Comparison of ENCODE assay signal across 7 mouse cellular contexts in the genomic region with DNA sequence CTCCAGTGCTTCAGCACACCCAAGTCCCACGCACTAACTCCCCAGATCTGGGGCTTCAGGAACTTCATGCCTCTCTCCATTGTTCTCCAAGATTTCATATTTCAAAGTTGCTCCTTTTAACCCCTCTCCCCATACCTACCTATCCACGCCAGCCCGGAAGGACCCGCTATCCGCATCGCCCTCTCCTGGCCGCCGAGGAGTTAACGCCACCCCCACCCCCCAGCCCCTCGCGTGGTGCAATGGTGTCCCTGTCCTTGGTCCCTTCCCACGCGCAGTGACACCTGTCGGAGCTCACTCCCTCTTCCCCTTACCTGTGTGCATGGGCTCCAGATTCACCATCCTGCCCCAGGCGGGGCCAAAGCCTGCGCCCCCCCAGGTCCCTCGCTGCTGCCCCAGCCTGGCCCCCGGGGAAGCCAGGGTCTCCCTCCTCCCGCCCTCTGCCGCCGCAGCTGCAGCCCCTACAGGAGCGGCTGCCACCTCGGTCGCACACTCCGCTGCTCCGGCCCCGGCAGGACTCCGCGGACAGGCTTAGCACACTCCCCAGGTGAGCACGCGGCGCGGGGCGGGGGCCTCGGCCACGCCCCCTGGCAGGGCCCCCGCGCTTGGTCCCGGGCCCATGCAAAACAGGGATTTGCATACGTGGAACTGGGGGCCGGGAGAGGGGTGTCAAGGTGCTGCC. TPM values are rescaled to one million over a fixed set of nuclear protein-coding genes. Genes with fewer than 3 reads are reported as not detected.
A peak's percentile ranks its signal among the peaks of the same experiment; 100 is the strongest.
DNase-seq lines count a peak whose midpoint lies in the region; ATAC-seq and TF ChIP-seq lines count a peak whose summit lies in the region.

No protein-coding gene starts in this region.

- no peak for TF ChIP-seq POLR2A in limb, embryonic 14.5 days (IDR thresholded peaks at IDR 0.05; ENCODE audit: borderline replicate concordance, extremely low read depth, insufficient read depth, insufficient read length)

- peak overlapping the region; percentile 39 for H3K4me2 ChIP-seq in neural tube, embryonic 11.5 days (ENCODE audit: low read depth)
- peak overlapping the region; percentile 43 for H3K4me2 ChIP-seq in forebrain, embryonic 15.5 days (replicated peaks)
- H3K4me2 ChIP-seq in limb, embryonic 14.5 days (replicated peaks; ENCODE audit: low read depth, low read length, severe bottlenecking) = peak overlapping the region; percentile 62

- H3K27me3 ChIP-seq in neural tube, embryonic 11.5 days (ENCODE audit: control insufficient read depth, insufficient read depth, low read length) = peaks cover 24% of the 10 kb centered on the region
- H3K27me3 ChIP-seq in forebrain, embryonic 15.5 days = peaks cover 34% of the 10 kb centered on the region
- peaks cover 25% of the 10 kb centered on the region for H3K27me3 ChIP-seq in limb, embryonic 14.5 days (ENCODE audit: control insufficient read depth, insufficient read depth, low read length)

- peaks cover 10% of the 10 kb centered on the region for H3K4me1 ChIP-seq in neural tube, embryonic 11.5 days (ENCODE audit: control insufficient read depth, insufficient read depth, low read length)
- peaks cover 14% of the 10 kb centered on the region for H3K4me1 ChIP-seq in forebrain, embryonic 15.5 days
- H3K4me1 ChIP-seq in limb, embryonic 14.5 days (ENCODE audit: control insufficient read depth, insufficient read depth, low read length) = peaks cover 18% of the 10 kb centered on the region

- no peak overlapping the region for H3K27ac ChIP-seq in neural tube, embryonic 11.5 days (ENCODE audit: low read depth, low read length)
- H3K27ac ChIP-seq in forebrain, embryonic 15.5 days (replicated peaks) = no peak overlapping the region
- H3K27ac ChIP-seq in limb, embryonic 14.5 days (replicated peaks; ENCODE audit: low read depth, low read length) = no peak overlapping the region

- ATAC-seq in neural tube, embryonic 11.5 days (ENCODE audit: insufficient read depth, low FRiP score, low TSS enrichment) = no peak
- ATAC-seq in forebrain, embryonic 15.5 days (replicated peaks) = no peak
- ATAC-seq in limb, embryonic 14.5 days (ENCODE audit: low FRiP score, low read depth) = no peak
- no peak for ATAC-seq in erythroblast, adult 5-6 weeks (replicated peaks; ENCODE audit: low FRiP score, poor library complexity, severe bottlenecking)
- ATAC-seq in CD4-positive, CD25-positive, alpha-beta regulatory T cell, adult 4 months = no peak

- 2% methylated on average over 39 of the region's 41 CpGs for WGBS in neural tube, embryonic 11.5 days
- 2% methylated on average over 39 of the region's 41 CpGs for WGBS in forebrain, embryonic 15.5 days
- WGBS in limb, embryonic 14.5 days = 2% methylated on average over 33 of the region's 41 CpGs

- H3K9ac ChIP-seq in neural tube, embryonic 11.5 days (ENCODE audit: low read length) = peak overlapping the region; percentile 10; the same call in 1 of the 2 replicates
- H3K9ac ChIP-seq in forebrain, embryonic 15.5 days (replicated peaks) = peak overlapping the region; percentile 32; the same call in 1 of the 2 replicates
- peak overlapping the region; percentile 36; the same call in 1 of the 2 replicates for H3K9ac ChIP-seq in limb, embryonic 14.5 days (ENCODE audit: low read depth, low read length, severe bottlenecking)

- H3K9me3 ChIP-seq in neural tube, embryonic 11.5 days (ENCODE audit: control insufficient read depth, low read length) = no peaks in the 10 kb centered on the region
- no peaks in the 10 kb centered on the region for H3K9me3 ChIP-seq in forebrain, embryonic 15.5 days
- H3K9me3 ChIP-seq in limb, embryonic 14.5 days (ENCODE audit: control insufficient read depth, low read length) = no peaks in the 10 kb centered on the region

- DNase-seq in neural tube, embryonic 11.5 days (ENCODE audit: low spot score) = no peak
- no peak for DNase-seq in neural tube, embryonic 10.5 days (ENCODE audit: extremely low spot score, low spot score)
- DNase-seq in limb, embryonic 14.5 days (ENCODE audit: low spot score) = no peak
- DNase-seq in spleen, postnatal 36 days (ENCODE audit: low spot score in 2 of 2) = no peak

- H3K4me3 ChIP-seq in neural tube, embryonic 11.5 days (ENCODE audit: low read depth, low read length) = peak overlapping the region; percentile 25
- H3K4me3 ChIP-seq in forebrain, embryonic 15.5 days = peak overlapping the region; percentile 29
- peak overlapping the region; percentile 36 for H3K4me3 ChIP-seq in limb, embryonic 14.5 days (replicated peaks; ENCODE audit: low read length)

- H3K36me3 ChIP-seq in neural tube, embryonic 11.5 days (ENCODE audit: control insufficient read depth, insufficient read depth, low read length) = no peaks in the 10 kb centered on the region
- no peaks in the 10 kb centered on the region for H3K36me3 ChIP-seq in forebrain, embryonic 15.5 days
- no peaks in the 10 kb centered on the region for H3K36me3 ChIP-seq in limb, embryonic 14.5 days (ENCODE audit: control insufficient read depth, insufficient read depth, low read length)

RNA-seq across cellular contexts. Expression of a gene that starts 4.7 kb away (rescaled TPM):
- polyA plus RNA-seq in neural tube, embryonic 11.5 days (2014; fragmentation: Nextera tagmentation; extraction: Ambion mirVana) = not detected in 2 replicates
- polyA plus RNA-seq in forebrain, embryonic 15.5 days (2015; fragmentation: Nextera tagmentation; extraction: Ambion mirVana) = not detected in 2 replicates
- 6.5 and 6.9 TPM in 2 replicates for polyA plus RNA-seq in limb, embryonic 14.5 days (2012; rRNA removed)
- 5.2 and 7.9 TPM in 2 replicates for polyA plus RNA-seq in limb, embryonic 14.5 days (2014; fragmentation: Nextera tagmentation; extraction: Ambion mirVana)
- not detected in 2 replicates for total RNA-seq in erythroblast, adult 5-6 weeks (2015; ENCODE audit: low replicate concordance)
- not detected in 2 replicates for total RNA-seq in erythroblast, adult 5-6 weeks (2017; ENCODE audit: low replicate concordance)
- not detected for polyA plus RNA-seq in CD4-positive, CD25-positive, alpha-beta regulatory T cell, adult 4 months (2017; shearing (Covaris generic))

RNA-seq across cellular contexts. Expression of a gene that starts 34.2 kb away (rescaled TPM):
- polyA plus RNA-seq in neural tube, embryonic 11.5 days (2014; fragmentation: Nextera tagmentation; extraction: Ambion mirVana) = 67.3 and 67.9 TPM in 2 replicates
- 6.6 and 6.9 TPM in 2 replicates for polyA plus RNA-seq in forebrain, embryonic 15.5 days (2015; fragmentation: Nextera tagmentation; extraction: Ambion mirVana)
- 149 and 154 TPM in 2 replicates for polyA plus RNA-seq in limb, embryonic 14.5 days (2012; rRNA removed)
- 145 and 172 TPM in 2 replicates for polyA plus RNA-seq in limb, embryonic 14.5 days (2014; fragmentation: Nextera tagmentation; extraction: Ambion mirVana)
- 2.1 and 21.7 TPM in 2 replicates for total RNA-seq in erythroblast, adult 5-6 weeks (2015; ENCODE audit: low replicate concordance)
- 1.8 and 3.7 TPM in 2 replicates for total RNA-seq in erythroblast, adult 5-6 weeks (2017; ENCODE audit: low replicate concordance)
- under 1 TPM in 1 of 2 experiments, not detected in 1; 0.12 TPM for polyA plus RNA-seq in CD4-positive, CD25-positive, alpha-beta regulatory T cell, adult 4 months (2017; shearing (Covaris generic))
